Mouse (Mus musculus) mature B cell (primary cell): Measurements from ENCODE around the gene Zmat5.
"Not testable (repeated sequence)": the region's sequence is repeated elsewhere in the genome, so short reads cannot be mapped to it uniquely, and the experiment has no call there.

Experiments
- in situ Hi-C: fragments of 300-500 bp; cut with MboI; formaldehyde crosslinking; loops from 2 replicates; pipeline ENCODE4 v1.14.3; 2019

Gene Zmat5

GRCm38 (mm10) chr11:4690353-4690752 is 14.1 kb upstream of the Zmat5 start:
- in situ Hi-C loops: no loop called here

- in situ Hi-C loops: no loop called here
Observed at GRCm38 (mm10) chr11:4691213-4691612, 13.3 kb upstream of the Zmat5 start.

- in situ Hi-C loops: no loop called here
Observed at GRCm38 (mm10) chr11:4692162-4692561, 12.3 kb upstream of the Zmat5 start.

GRCm38 (mm10) chr11:4697043-4697983 is 7.2 kb upstream of the Zmat5 start:
- in situ Hi-C loops: no loop called here

- in situ Hi-C loops: no loop called here
Observed at GRCm38 (mm10) chr11:4700726-4701125, 3.8 kb upstream of the Zmat5 start.

GRCm38 (mm10) chr11:4703688-4704071 is 798 bp upstream of the Zmat5 start:
- in situ Hi-C loops: no loop called here

GRCm38 (mm10) chr11:4705178-4705577 is 700 bp downstream of the Zmat5 start:
- in situ Hi-C loops: no loop called here

- in situ Hi-C loops: not testable (repeated sequence)
Observed at GRCm38 (mm10) chr11:4710188-4710587, 5.7 kb downstream of the Zmat5 start.

GRCm38 (mm10) chr11:4712822-4713221 is 8.3 kb downstream of the Zmat5 start:
- in situ Hi-C loops: no loop called here

- in situ Hi-C loops: no loop called here
Observed at GRCm38 (mm10) chr11:4714727-4715126, 10.2 kb downstream of the Zmat5 start.

GRCm38 (mm10) chr11:4715596-4715995 is 11.1 kb downstream of the Zmat5 start:
- in situ Hi-C loops: no loop called here

- in situ Hi-C loops: no loop called here
Observed at GRCm38 (mm10) chr11:4716530-4717236, 12.2 kb downstream of the Zmat5 start.

GRCm38 (mm10) chr11:4718548-4718947 is 14.1 kb downstream of the Zmat5 start:
- in situ Hi-C loops: no loop called here

GRCm38 (mm10) chr11:4719961-4720360 is 15.5 kb downstream of the Zmat5 start:
- in situ Hi-C loops: no loop called here

GRCm38 (mm10) chr11:4720393-4720792 is 15.9 kb downstream of the Zmat5 start:
- in situ Hi-C loops: no loop called here

- in situ Hi-C loops: no loop called here
Observed at GRCm38 (mm10) chr11:4720900-4721580, 16.6 kb downstream of the Zmat5 start.

GRCm38 (mm10) chr11:4721728-4722127 is 17.2 kb downstream of the Zmat5 start:
- in situ Hi-C loops: no loop called here

- in situ Hi-C loops: no loop called here
Observed at GRCm38 (mm10) chr11:4729603-4730002, 25.1 kb downstream of the Zmat5 start.

- in situ Hi-C loops: no loop called here
Observed at GRCm38 (mm10) chr11:4730096-4730495, 25.6 kb downstream of the Zmat5 start.

GRCm38 (mm10) chr11:4730913-4731312 is 26.4 kb downstream of the Zmat5 start:
- in situ Hi-C loops: no loop called here

GRCm38 (mm10) chr11:4731781-4732180 is 27.3 kb downstream of the Zmat5 start:
- in situ Hi-C loops: no loop called here

GRCm38 (mm10) chr11:4734179-4734578 is 29.7 kb downstream of the Zmat5 start:
- in situ Hi-C loops: no loop called here
